ENCODE assay signal across 9 mouse cellular contexts in genomic region chr17:35115046-35116019, GRCm38 (mm10). TPM values are rescaled to one million over a fixed set of nuclear protein-coding genes. Genes with fewer than 3 reads are reported as not detected.
DNase-seq lines count a peak whose midpoint lies in the region; ATAC-seq and TF ChIP-seq lines count a peak whose summit lies in the region.
"Had no signal": no experiment of that assay in that cellular context is flagged by ENCODE, and none has a peak within 500 bp of the region (broad histone marks: within the 10 kb centered on the region; RNA-seq: fewer than 3 reads in every experiment).

TSS of gene Ly6g5b (minus strand) at chr17:35115428.

- TF ChIP-seq CTCF in liver, postnatal 0 days (IDR thresholded peaks at IDR 0.05; ENCODE audit: low read depth): peak; percentile 75

- no peak within 1 kb of the TSS for H3K9ac ChIP-seq in liver, postnatal 0 days (replicated peaks)
- H3K9ac ChIP-seq: heart, embryonic 13.5 days had no signal

- no peaks in the 10 kb centered on the region for H3K9me3 ChIP-seq in liver, postnatal 0 days (ENCODE audit: low read length)
- H3K9me3 ChIP-seq: heart, embryonic 13.5 days had no signal

- intact Hi-C loops in heart, postnatal 25 days (cut with DNase I): no loop called here

- no peak; the same call in 1 of the 2 replicates for ATAC-seq in liver, postnatal 0 days

- WGBS in liver, postnatal 0 days (ENCODE audit: insufficient replicate concordance): 75% methylated on average over 8 of the region's 8 CpGs

- H3K4me2 ChIP-seq in liver, postnatal 0 days (ENCODE audit: low read depth, low read length): no peak within 1 kb of the TSS
- H3K4me2 ChIP-seq: heart, embryonic 13.5 days had no signal

- 0 out of 2 replicates have a peak, but pooled peaks cover 3% of the 10 kb centered on the region for H3K4me1 ChIP-seq in liver, postnatal 0 days (ENCODE audit: insufficient read depth)

- H3K4me3 ChIP-seq in liver, postnatal 0 days (ENCODE audit: low read depth, low read length): no peak within 1 kb of the TSS
- H3K4me3 ChIP-seq: heart, embryonic 13.5 days had no signal

- DNase-seq in embryo, embryonic 10 days (ENCODE audit: low spot score): peak; percentile 23
- no peak for DNase-seq in embryo, embryonic 9.5 days (ENCODE audit: extremely low spot score)
- peak; percentile 26 for DNase-seq in retina, embryonic 14.5 days (ENCODE audit: low spot score)
- DNase-seq in retina, postnatal 1 day: no peak
- DNase-seq in liver, postnatal 0 days: peak; percentile 63
- peak; percentile 72 for DNase-seq in thymus, postnatal 25 days
- DNase-seq in heart, postnatal 25 days (ENCODE audit: low spot score): no peak
- DNase-seq in left cerebral cortex, adult 9 months (ENCODE audit: low spot score in 2 of 2): no peak

- no peak within 1 kb of the TSS for H3K27ac ChIP-seq in liver, postnatal 0 days (ENCODE audit: low read depth)
- H3K27ac ChIP-seq: heart, embryonic 13.5 days had no signal

- TF ChIP-seq EP300 in liver, postnatal 0 days (IDR thresholded peaks at IDR 0.05; ENCODE audit: low read depth): no peak

- H3K27me3 ChIP-seq in liver, postnatal 0 days (ENCODE audit: insufficient read depth, low read length): no peaks in the 10 kb centered on the region
- H3K27me3 ChIP-seq: heart, embryonic 13.5 days had no signal

- H3K36me3 ChIP-seq in liver, postnatal 0 days (replicated peaks; ENCODE audit: insufficient read depth, low read length): peaks cover 32% of the 10 kb centered on the region

RNA-seq across cellular contexts. Expression of gene Ly6g5b, which starts in this region (rescaled TPM):
- 0.32 and 0.67 TPM in 2 replicates for polyA plus RNA-seq in liver, postnatal 0 days (2015; fragmentation: Nextera tagmentation; extraction: Ambion mirVana)
- total RNA-seq in heart, postnatal 25 days (2021): under 1 TPM in 1 of 2 experiments, not detected in 1; 0.36 TPM

Comparison
In these comparisons a context has a peak if more than half of its experiments do, and no peak if none do; other contexts are left out.
1. DNase-seq: peak in embryo, embryonic 10 days (single experiment), retina, embryonic 14.5 days (single experiment) and thymus, postnatal 25 days (single experiment); none in embryo, embryonic 9.5 days (single experiment), retina, postnatal 1 day (single experiment), heart, postnatal 25 days (single experiment) and left cerebral cortex, adult 9 months (0 of 2).
2. Peak in DNase-seq in liver, postnatal 0 days; RNA of the gene not detected or under 1 TPM.